Mouse (Mus musculus) c-Kit-positive CD71-positive TER-119-negative erythroid progenitor cells, embryonic 14.5 days (primary cell): ENCODE measurements around the gene Setd1a.
"Not testable (repeated sequence)": the region's sequence is repeated elsewhere in the genome, so short reads cannot be mapped to it uniquely, and the experiment has no call there.

Source experiments
- DNase-seq: peaks from one replicate; pipeline ENCODE4 v3.0.0-alpha.2; 2013; ENCODE audit warnings: low read depth

Gene Setd1a

DNA sequence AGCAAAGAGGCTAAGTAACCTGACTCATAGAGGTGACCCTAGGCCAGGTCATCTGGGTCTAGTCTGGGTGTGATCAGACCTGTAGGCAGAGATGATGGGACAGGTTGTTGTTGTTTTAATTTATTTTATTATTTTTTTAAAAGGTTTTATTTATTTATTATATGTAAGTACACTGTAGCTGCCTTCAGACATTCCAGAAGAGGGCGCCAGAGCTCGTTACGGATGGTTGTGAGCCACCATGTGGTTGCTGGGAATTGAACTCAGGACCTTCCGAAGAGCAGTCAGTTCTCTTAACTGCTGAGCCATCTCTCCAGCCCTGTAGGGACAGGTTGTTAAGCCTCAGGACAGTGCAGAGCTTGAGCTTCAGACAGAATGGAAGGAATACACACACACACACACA lies 61.4 kb downstream of the Setd1a start:
- DNase-seq: not testable (repeated sequence)

GRCm38 (mm10) chr7:127840031-127840430 lies 63.6 kb downstream of the Setd1a start:
- DNase-seq: not testable (repeated sequence)

DNA sequence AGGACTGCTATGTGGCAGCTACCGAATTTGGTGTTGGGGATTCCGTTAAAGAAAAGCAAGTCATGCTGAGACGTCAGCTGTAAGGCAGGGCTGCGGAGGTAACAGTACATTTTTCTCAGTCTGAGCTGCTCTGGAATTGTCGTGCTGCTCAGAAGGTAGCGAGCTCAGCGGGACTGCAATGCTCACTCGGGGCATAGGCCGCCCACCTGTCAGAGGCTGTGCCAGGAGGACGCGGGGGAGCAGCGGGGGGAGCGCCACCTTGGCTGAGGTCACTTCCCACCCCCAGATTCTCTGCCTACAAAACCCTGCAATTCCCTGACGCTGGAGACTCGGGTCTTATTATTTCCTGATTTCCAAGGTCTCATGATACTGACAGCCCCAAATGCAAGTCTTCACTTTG lies 64.4 kb downstream of the Setd1a start:
- DNase-seq: no peak

DNA sequence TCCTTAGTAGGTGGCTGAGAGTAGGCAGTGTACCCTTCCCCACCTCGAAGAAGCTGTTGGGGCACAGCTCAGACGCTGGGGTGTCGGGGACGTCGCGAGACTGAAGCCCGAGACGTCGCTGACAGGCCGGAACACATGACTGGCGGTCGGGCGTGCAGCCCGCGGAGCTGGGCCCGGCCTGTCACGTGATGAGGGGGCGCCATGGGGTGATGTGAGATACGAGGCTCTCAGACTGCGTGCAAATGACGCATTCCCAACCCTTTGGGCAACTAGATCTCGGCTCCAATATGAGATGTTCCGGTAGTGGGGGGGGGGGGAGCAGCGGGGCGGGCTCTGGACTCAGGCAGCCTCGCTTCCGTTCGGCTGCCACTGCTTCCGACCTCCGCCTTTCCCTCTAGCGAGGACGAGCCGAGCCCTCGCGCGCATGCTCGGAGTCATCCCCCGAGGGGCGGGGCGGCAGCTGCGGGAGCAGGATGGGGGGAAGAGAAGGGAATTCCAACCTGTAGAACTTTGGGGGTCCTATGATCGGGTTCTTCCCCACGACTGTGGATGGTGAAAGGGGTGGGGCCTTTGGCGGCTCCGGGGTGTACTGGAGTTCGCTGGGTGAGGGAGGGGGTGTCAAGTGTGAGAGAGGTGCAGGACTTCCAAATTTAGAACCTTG lies 65.0 kb downstream of the Setd1a start:
- DNase-seq: peak; percentile 78

- peak; percentile 81 for DNase-seq
These were observed 65.7 kb downstream of the Setd1a start for GRCm38 (mm10) chr7:127842001-127842718.
